Mouse (Mus musculus) neural tube, embryonic 11.5 days (tissue): ENCODE measurements around the gene Zfp612. TPM values are rescaled to one million over a fixed set of nuclear protein-coding genes. Genes with fewer than 3 reads are reported as not detected.
"Not testable (repeated sequence)": the region's sequence is repeated elsewhere in the genome, so short reads cannot be mapped to it uniquely, and the experiment has no call there.

Experiments used
- ATAC-seq: fragments of 200-750 bp; cut with Nextera tagmentation; 2 replicates; pipeline ENCODE4 v1.8.0; 2017; ENCODE audit warnings: moderate number of reproducible peaks, mild to moderate bottlenecking, moderate TSS enrichment, moderate library complexity; ENCODE audit not compliant: insufficient read depth, low FRiP score, low TSS enrichment
- DNase-seq: peaks from one replicate; pipeline ENCODE4 v3.0.0-alpha.2; 2015; ENCODE audit warnings: low spot score
- H3K27ac ChIP-seq: fragments of 300-500 bp; sonication (generic); 2 replicates; pipeline ENCODE4 v1.5.1; 2014; ENCODE audit warnings: low read depth, mild to moderate bottlenecking, low read length
- H3K27me3 ChIP-seq: fragments of 300-500 bp; sonication (generic); 2 replicates; pipeline ENCODE4 v1.6.1; 2014; ENCODE audit warnings: mild to moderate bottlenecking, low read length, mixed read lengths; ENCODE audit not compliant: control insufficient read depth, insufficient read depth
- H3K36me3 ChIP-seq: fragments of 300-500 bp; sonication (generic); 2 replicates; pipeline ENCODE4 v1.6.1; 2014; ENCODE audit warnings: mild to moderate bottlenecking, low read length, moderate library complexity, mixed read lengths; ENCODE audit not compliant: control insufficient read depth, insufficient read depth
- H3K4me1 ChIP-seq: fragments of 300-500 bp; sonication (generic); 2 replicates; pipeline ENCODE4 v1.6.1; 2014; ENCODE audit warnings: low read length, mixed read lengths; ENCODE audit not compliant: control insufficient read depth, insufficient read depth
- H3K4me2 ChIP-seq: fragments of 300-500 bp; sonication (generic); 2 replicates; pipeline ENCODE4 v1.6.1; 2014; ENCODE audit warnings: low read depth, mild to moderate bottlenecking, moderate library complexity
- H3K4me3 ChIP-seq: fragments of 300-500 bp; sonication (generic); 2 replicates; pipeline ENCODE4 v1.5.1; 2014; ENCODE audit warnings: low read depth, low read length
- H3K9ac ChIP-seq: fragments of 300-500 bp; sonication (generic); 2 replicates; pipeline ENCODE4 v1.6.1; 2014; ENCODE audit warnings: mild to moderate bottlenecking, low read length
- H3K9me3 ChIP-seq: fragments of 300-500 bp; sonication (generic); 2 replicates; pipeline ENCODE4 v1.6.1; 2016; ENCODE audit warnings: low read length; ENCODE audit not compliant: control insufficient read depth
- WGBS: fragments of 180-500 bp; shearing (Covaris S2); extraction: QIAGEN DNeasy Blood & Tissue Kit; methylation state at CpG from one replicate; pipeline ENCODE4 v1.1.7; 2014; 5-methylcytosine and 5-hydroxymethylcytosine counted together
- polyA plus RNA-seq: library from polyadenylated mRNA; unstranded; fragments of >200 nt; fragmentation: Nextera tagmentation; extraction: Ambion mirVana; gene quantifications from 2 replicates; pipeline ENCODE4 v1.2.1, GENCODE M21; 2014

The Zfp612 gene
- polyA plus RNA-seq: 9.3 and 9.9 TPM in 2 replicates

GRCm38 (mm10) chr8:110079282-110080221, at the start of gene Zfp612:
TSS of gene Zfp612 (plus strand) at chr8:110079746.
- H3K4me2 ChIP-seq: peak within 1 kb of the TSS; percentile 82
- no peak within 1 kb of the TSS for H3K27ac ChIP-seq
- H3K9me3 ChIP-seq: no peaks in the 10 kb centered on the region
- no peaks in the 10 kb centered on the region for H3K36me3 ChIP-seq
- peaks cover 3% of the 10 kb centered on the region; the same call in 1 of the 2 replicates for H3K4me1 ChIP-seq
- H3K4me3 ChIP-seq: peak within 1 kb of the TSS; percentile 67
- DNase-seq (peak; percentile 77), ATAC-seq (peak; percentile 91)
- peak within 1 kb of the TSS; percentile 68 for H3K9ac ChIP-seq
- whole genome bisulfite sequencing: 8% methylated on average over 54 of the region's 54 CpGs
- no peaks in the 10 kb centered on the region for H3K27me3 ChIP-seq

- H3K4me2 ChIP-seq, H3K27me3 ChIP-seq, H3K9me3 ChIP-seq, H3K36me3 ChIP-seq, ATAC-seq, H3K4me1 ChIP-seq, H3K4me3 ChIP-seq, DNase-seq, H3K27ac ChIP-seq, H3K9ac ChIP-seq: not testable (repeated sequence)
- WGBS: 37% methylated on average over 8 of the region's 8 CpGs
These were observed 45.8 kb upstream of the Zfp612 start for GRCm38 (mm10) chr8:110033771-110034170.

- H3K36me3 ChIP-seq: no peaks in the 10 kb centered on the region
- H3K4me2 ChIP-seq: no peak overlapping the region
- no peaks in the 10 kb centered on the region for H3K9me3 ChIP-seq
- H3K27ac ChIP-seq: no peak overlapping the region
- WGBS: 68% methylated on average over 4 of the region's 4 CpGs
- no peak overlapping the region for H3K9ac ChIP-seq
- DNase-seq (no peak), ATAC-seq (no peak)
- no peak overlapping the region for H3K4me3 ChIP-seq
- no peaks in the 10 kb centered on the region for H3K4me1 ChIP-seq
- H3K27me3 ChIP-seq: no peaks in the 10 kb centered on the region
These were observed 45.2 kb upstream of the Zfp612 start for GRCm38 (mm10) chr8:110034331-110034730.

- H3K36me3 ChIP-seq: no peaks in the 10 kb centered on the region
- 63% methylated on average over 2 of the region's 2 CpGs for WGBS
- H3K9ac ChIP-seq: no peak overlapping the region
- H3K4me2 ChIP-seq: no peak overlapping the region
- H3K27me3 ChIP-seq: no peaks in the 10 kb centered on the region
- H3K27ac ChIP-seq: no peak overlapping the region
- no peak overlapping the region for H3K4me3 ChIP-seq
- ATAC-seq (no peak), DNase-seq (no peak)
- H3K9me3 ChIP-seq: no peaks in the 10 kb centered on the region
- H3K4me1 ChIP-seq: no peaks in the 10 kb centered on the region
These were observed 43.4 kb upstream of the Zfp612 start for GRCm38 (mm10) chr8:110036156-110036555.

GRCm38 (mm10) chr8:110039216-110039615, 40.3 kb upstream of the Zfp612 start:
- Histone ChIP-seq H3K4me3 (no peak overlapping the region), H3K27me3 (no peaks in the 10 kb centered on the region), H3K4me2 (no peak overlapping the region), H3K9me3 (no peaks in the 10 kb centered on the region), H3K27ac (no peak overlapping the region), H3K36me3 (no peaks in the 10 kb centered on the region), H3K9ac (no peak overlapping the region), H3K4me1 (no peaks in the 10 kb centered on the region)
- WGBS: 45% methylated on average over 7 of the region's 7 CpGs
- ATAC-seq (no peak), DNase-seq (no peak)

GRCm38 (mm10) chr8:110039659-110040058, 39.9 kb upstream of the Zfp612 start, which contains the start of gene Chst4:
TSS of gene Chst4 (minus strand) at chr8:110039740.
- no peak for DNase-seq
- WGBS: 81% methylated on average over 5 of the region's 5 CpGs

GRCm38 (mm10) chr8:110040509-110040908, 39.0 kb upstream of the Zfp612 start:
- DNase-seq (no peak), ATAC-seq (no peak)
- WGBS: 73% methylated on average over 4 of the region's 4 CpGs
- H3K27ac ChIP-seq: no peak overlapping the region
- H3K4me2 ChIP-seq: no peak overlapping the region
- no peaks in the 10 kb centered on the region for H3K27me3 ChIP-seq
- no peaks in the 10 kb centered on the region for H3K9me3 ChIP-seq
- no peak overlapping the region for H3K4me3 ChIP-seq
- no peaks in the 10 kb centered on the region for H3K4me1 ChIP-seq
- no peaks in the 10 kb centered on the region for H3K36me3 ChIP-seq
- no peak overlapping the region for H3K9ac ChIP-seq

More at GRCm38 (mm10) chr8:110039659-110040058, 39.9 kb upstream of the Zfp612 start, which contains the start of gene Chst4:
- Histone ChIP-seq H3K9me3 (no peaks in the 10 kb centered on the region), H3K36me3 (no peaks in the 10 kb centered on the region), H3K4me1 (no peaks in the 10 kb centered on the region), H3K4me3 (no peak within 1 kb of the TSS), H3K27me3 (no peaks in the 10 kb centered on the region), H3K27ac (no peak within 1 kb of the TSS), H3K4me2 (no peak within 1 kb of the TSS), H3K9ac (no peak within 1 kb of the TSS)
- no peak for ATAC-seq

- 82% methylated on average over 6 of the region's 6 CpGs for WGBS
- Histone ChIP-seq H3K27ac (no peak overlapping the region), H3K4me3 (no peak overlapping the region), H3K4me2 (no peak overlapping the region), H3K27me3 (no peaks in the 10 kb centered on the region), H3K36me3 (no peaks in the 10 kb centered on the region), H3K9me3 (no peaks in the 10 kb centered on the region), H3K9ac (no peak overlapping the region), H3K4me1 (no peaks in the 10 kb centered on the region)
- ATAC-seq (no peak), DNase-seq (no peak)
These were observed 28.3 kb upstream of the Zfp612 start for GRCm38 (mm10) chr8:110051208-110051607.

GRCm38 (mm10) chr8:110058207-110058606, 21.3 kb upstream of the Zfp612 start:
- Histone ChIP-seq H3K4me1 (no peaks in the 10 kb centered on the region), H3K4me3 (no peak overlapping the region), H3K27me3 (no peaks in the 10 kb centered on the region), H3K27ac (no peak overlapping the region), H3K9ac (no peak overlapping the region), H3K36me3 (no peaks in the 10 kb centered on the region), H3K4me2 (no peak overlapping the region), H3K9me3 (no peaks in the 10 kb centered on the region)
- 85% methylated on average over 8 of the region's 8 CpGs for WGBS
- ATAC-seq: no peak
- no peak for DNase-seq
